Mouse (Mus musculus) ES-E14 (cell line): ENCODE measurements at regions not wholly inside any gene's neighbourhood (a gene's known extent, or its start where the extent isn't known, plus 50 kb on each side); places are given as distances from the start of the nearest gene placed in this dataset.

Source experiments
- DNase-seq: peaks from one replicate; pipeline ENCODE4 v3.0.0-alpha.2; 2013; ENCODE audit warnings: low read depth, low spot score
- H3K27ac ChIP-seq: 2 replicates; pipeline ENCODE4 v1.5.1; 2012; ENCODE audit warnings: low read depth, mild to moderate bottlenecking, low read length, moderate library complexity, mixed read lengths; ENCODE audit not compliant: poor library complexity, insufficient read depth, severe bottlenecking
- H3K36me3 ChIP-seq: 2 replicates; pipeline ENCODE4 v1.6.1; 2012; ENCODE audit warnings: mild to moderate bottlenecking, low read length, moderate library complexity, mixed read lengths; ENCODE audit not compliant: control insufficient read depth, poor library complexity, insufficient read depth, severe bottlenecking
- H3K4me1 ChIP-seq, 2 experiments: fragments of 150-350 bp in 1 of 2; sonication (generic) in 1 of 2; 2 replicates each; pipeline ENCODE4 v1.6.1; 2012; ENCODE audit warnings: low read length in 2 of 2, mild to moderate bottlenecking in 1 of 2, mixed read lengths in 1 of 2; ENCODE audit not compliant: control insufficient read depth in 2 of 2, insufficient read depth in 2 of 2, poor library complexity in 1 of 2
- H3K4me3 ChIP-seq, 2 experiments: fragments of 150-350 bp in 1 of 2; sonication (generic) in 1 of 2; 2 replicates each; pipeline ENCODE4 v1.5.1; 2012; ENCODE audit warnings: low read length in 2 of 2, low read depth in 1 of 2, mild to moderate bottlenecking in 1 of 2, mixed read lengths in 1 of 2; ENCODE audit not compliant: insufficient read depth in 1 of 2, poor library complexity in 1 of 2, severe bottlenecking in 1 of 2
- H3K9ac ChIP-seq: 2 replicates; pipeline ENCODE4 v1.6.1; 2012; ENCODE audit warnings: low read depth, mild to moderate bottlenecking, low read length, mixed read lengths; ENCODE audit not compliant: poor library complexity, insufficient read depth, severe bottlenecking
- H3K9me3 ChIP-seq: fragments of 150-350 bp; sonication (generic); 2 replicates; pipeline ENCODE4 v1.6.1; 2012; ENCODE audit warnings: low read depth, mild to moderate bottlenecking, low read length; ENCODE audit not compliant: control insufficient read depth, insufficient read depth
- CHD2 ChIP-seq: IDR thresholded peaks from 2 replicates; pipeline ENCODE4 v1.6.1; 2014; ENCODE audit warnings: mild to moderate bottlenecking, low read depth, low read length, inconsistent platforms
- HCFC1 ChIP-seq: IDR thresholded peaks from 2 replicates; pipeline ENCODE4 v1.6.1; 2012; ENCODE audit warnings: low read length, inconsistent platforms, borderline replicate concordance; ENCODE audit not compliant: insufficient read depth
- MAFK ChIP-seq: IDR thresholded peaks from 2 replicates; pipeline ENCODE4 v1.6.1; 2014; ENCODE audit warnings: mild to moderate bottlenecking, low read depth, low read length, inconsistent platforms; ENCODE audit not compliant: insufficient read depth
- ZC3H11A ChIP-seq: IDR thresholded peaks from 2 replicates; pipeline ENCODE4 v1.6.1; 2012; ENCODE audit warnings: low read depth, mild to moderate bottlenecking, inconsistent platforms, low read length, borderline replicate concordance
- ZNF384 ChIP-seq: IDR thresholded peaks from 2 replicates; pipeline ENCODE4 v1.6.1; 2012; ENCODE audit warnings: low read depth, low read length, inconsistent platforms
- in situ Hi-C, 2 experiments: fragments of 600-800 bp; cut with MboI; formaldehyde crosslinking; loops; one replicate each; pipeline ENCODE4 v1.15.1; 2025; ENCODE audit warnings: low sequenced_read_pairs in 2 of 2, inconsistent platforms in 1 of 2; ENCODE audit not compliant: unreplicated experiment in 2 of 2

- Histone ChIP-seq H3K9ac (no peak overlapping the region), H3K9me3 (no peaks in the 10 kb centered on the region), H3K4me3 (no peak overlapping the region), H3K4me1 (no peaks in the 10 kb centered on the region), H3K27ac (no peak overlapping the region), H3K36me3 (no peaks in the 10 kb centered on the region)
- DNase-seq, result peak; percentile 44
- in situ Hi-C loops, result loop anchor here in 1 of 2 experiments (10.0 kb wide), 1 partner anchor 450 kb away; no protein-coding TSS in a partner anchor
- TF ChIP-seq ZC3H11A, result 0 out of 2 replicates have a peak, but pooled peaks have one; percentile 31
- TF ChIP-seq HCFC1, result no peak
- no peak for TF ChIP-seq MAFK
- no peak for TF ChIP-seq ZNF384
- no peak for TF ChIP-seq CHD2
Measured at GRCm38 (mm10) chr7:88544393-88544792, 114.3 kb downstream of the Rab38 start.

DNA sequence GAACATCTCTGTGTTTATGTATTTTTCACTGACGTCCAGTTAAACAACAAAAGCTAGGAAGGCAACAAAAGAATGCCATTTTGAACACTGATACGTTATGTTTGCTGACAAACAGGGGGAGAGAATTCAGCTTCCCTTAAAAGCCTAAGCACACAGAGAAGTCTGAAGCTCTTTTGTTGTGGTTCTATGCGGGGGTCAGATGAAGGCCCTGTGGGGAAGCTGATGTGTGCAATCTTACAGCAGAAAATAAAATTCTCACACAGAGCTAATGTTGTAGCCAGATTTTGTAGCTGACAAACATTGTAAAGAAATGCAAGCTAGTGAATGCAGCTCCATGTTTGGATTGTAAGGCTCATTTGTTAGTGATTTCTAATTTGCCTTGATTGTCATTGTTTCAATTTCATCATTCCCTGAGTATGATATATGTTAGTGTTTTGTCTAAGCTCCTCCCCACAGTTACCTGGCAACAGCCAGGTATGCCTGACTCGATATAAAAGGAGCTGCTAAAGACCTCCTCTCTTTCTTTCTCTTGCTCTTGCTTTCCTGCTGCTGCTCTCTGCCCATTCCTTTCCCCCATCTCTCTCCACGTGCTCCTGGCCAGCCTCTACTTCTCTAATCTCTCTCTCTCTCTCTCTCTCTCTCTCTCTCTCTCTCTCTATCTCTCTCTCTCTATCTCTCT is 115.0 kb downstream of the Rab38 start:
- no peak overlapping the region for H3K9ac ChIP-seq
- H3K27ac ChIP-seq, result no peak overlapping the region
- no peaks in the 10 kb centered on the region for H3K36me3 ChIP-seq
- no peak overlapping the region for H3K4me3 ChIP-seq
- DNase-seq, result no peak
- in situ Hi-C loops, result loop anchor here in 1 of 2 experiments (10.0 kb wide), 1 partner anchor 450 kb away; no protein-coding TSS in a partner anchor
- TF ChIP-seq MAFK (no peak), ZC3H11A (no peak), HCFC1 (no peak), ZNF384 (no peak), CHD2 (no peak)
- no peaks in the 10 kb centered on the region for H3K9me3 ChIP-seq
- H3K4me1 ChIP-seq, result no peaks in the 10 kb centered on the region

DNA sequence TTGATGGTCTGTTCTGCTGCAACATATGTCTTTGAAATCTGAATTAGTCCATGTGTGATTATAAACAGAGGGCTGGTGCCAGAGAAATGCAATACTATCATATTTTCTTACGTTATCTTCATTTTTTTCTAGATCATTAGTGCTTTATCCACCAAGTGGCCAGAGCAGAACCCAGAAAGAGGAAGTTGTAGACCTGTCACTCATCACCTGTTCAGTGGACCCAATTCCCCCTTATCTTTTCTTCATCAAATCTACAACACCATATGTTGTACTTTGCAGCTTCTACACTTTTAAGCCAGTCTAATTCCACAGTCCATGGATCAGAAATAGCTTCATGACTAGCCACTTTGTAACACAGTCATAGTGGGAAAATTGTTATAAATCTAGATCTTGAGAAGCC is 145.0 kb downstream of the Rab38 start:
- Histone ChIP-seq H3K4me1 (no peaks in the 10 kb centered on the region), H3K36me3 (no peaks in the 10 kb centered on the region), H3K27ac (no peak overlapping the region), H3K9me3 (no peaks in the 10 kb centered on the region), H3K9ac (no peak overlapping the region), H3K4me3 (no peak overlapping the region)
- no peak for DNase-seq
- in situ Hi-C loops, result no loop called here
- TF ChIP-seq ZC3H11A (no peak), HCFC1 (no peak), CHD2 (no peak), ZNF384 (no peak), MAFK (no peak)

DNA sequence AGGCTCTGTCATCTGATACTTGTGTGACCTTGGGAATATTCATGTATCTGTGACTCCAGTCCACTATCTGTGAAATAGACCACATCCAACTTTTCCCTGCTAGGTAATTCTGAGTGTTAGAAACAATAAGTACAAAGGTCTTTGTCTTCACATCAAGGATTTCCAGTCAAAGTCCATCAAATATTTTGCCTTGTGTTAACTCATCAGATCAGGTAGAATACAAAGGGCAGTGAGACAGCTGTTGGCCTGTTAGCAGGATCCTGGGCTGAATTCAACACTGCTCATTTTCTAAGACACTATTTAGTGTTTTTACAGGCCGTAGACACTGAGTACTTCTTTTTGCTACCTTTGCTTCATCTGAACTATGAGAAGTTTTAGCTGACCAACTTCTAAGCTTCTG is 170.7 kb downstream of the Rab38 start:
- Histone ChIP-seq H3K36me3 (no peaks in the 10 kb centered on the region), H3K4me3 (no peak overlapping the region), H3K9me3 (no peaks in the 10 kb centered on the region), H3K4me1 (no peaks in the 10 kb centered on the region), H3K27ac (no peak overlapping the region), H3K9ac (no peak overlapping the region)
- in situ Hi-C loops, result no loop called here
- TF ChIP-seq ZC3H11A (no peak), ZNF384 (no peak), MAFK (no peak), HCFC1 (no peak), CHD2 (no peak)
- no peak for DNase-seq
